Mouse (Mus musculus) brain, embryonic 14.5 days (tissue): ENCODE measurements at regions not wholly inside any gene's neighbourhood (a gene's known extent, or its start where the extent isn't known, plus 50 kb on each side); places are given as distances from the start of the nearest gene placed in this dataset.

ENCODE experiments used
- CTCF ChIP-seq: fragments of 200-500 bp; IDR thresholded peaks from 2 replicates; pipeline ENCODE4 v1.5.1; 2012; ENCODE audit warnings: inconsistent platforms, mild to moderate bottlenecking, moderate library complexity, borderline replicate concordance; ENCODE audit not compliant: insufficient read depth, insufficient read length; ENCODE audit errors: extremely low read depth
- POLR2A ChIP-seq: fragments of 200-500 bp; IDR thresholded peaks from 2 replicates; pipeline ENCODE4 v1.6.1; 2012; ENCODE audit warnings: mild to moderate bottlenecking, inconsistent platforms, borderline replicate concordance; ENCODE audit not compliant: poor library complexity, insufficient read depth, insufficient read length, severe bottlenecking; ENCODE audit errors: extremely low read depth

DNA sequence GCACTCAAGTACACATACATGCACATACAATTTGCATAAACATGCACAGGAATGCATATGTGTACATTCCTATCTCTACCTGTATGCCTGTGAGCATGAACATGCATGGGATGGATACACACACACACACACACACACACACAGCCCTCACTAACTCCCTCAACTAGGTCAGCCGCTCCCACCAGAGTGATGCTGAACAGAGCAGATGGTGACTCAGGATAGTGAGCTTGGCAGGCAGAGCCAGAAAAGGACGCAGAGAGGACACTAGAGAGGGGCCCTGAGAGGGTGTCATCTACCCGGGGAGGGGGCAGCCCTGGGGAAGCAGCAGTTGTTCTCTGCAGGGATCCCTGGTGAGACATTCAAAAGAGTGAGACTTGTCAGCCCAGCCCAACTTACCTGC, 85.6 kb upstream of the Nectin1 start:
- TF ChIP-seq CTCF, result no peak
- TF ChIP-seq POLR2A, result no peak
